Mouse (Mus musculus) cerebellum, adult 2 months (tissue): ENCODE results near the gene Rasip1.

Source experiments
- CTCF ChIP-seq: fragments of 200-500 bp; IDR thresholded peaks from 2 replicates; pipeline ENCODE4 v1.5.1; 2011; ENCODE audit warnings: low read depth, mild to moderate bottlenecking, control low read depth, low read length, moderate library complexity, borderline replicate concordance; ENCODE audit not compliant: insufficient read depth
- POLR2A ChIP-seq: fragments of 200-500 bp; IDR thresholded peaks from 2 replicates; pipeline ENCODE4 v1.6.1; 2011; ENCODE audit warnings: low read length, control low read depth, borderline replicate concordance; ENCODE audit not compliant: insufficient read depth

DNA sequence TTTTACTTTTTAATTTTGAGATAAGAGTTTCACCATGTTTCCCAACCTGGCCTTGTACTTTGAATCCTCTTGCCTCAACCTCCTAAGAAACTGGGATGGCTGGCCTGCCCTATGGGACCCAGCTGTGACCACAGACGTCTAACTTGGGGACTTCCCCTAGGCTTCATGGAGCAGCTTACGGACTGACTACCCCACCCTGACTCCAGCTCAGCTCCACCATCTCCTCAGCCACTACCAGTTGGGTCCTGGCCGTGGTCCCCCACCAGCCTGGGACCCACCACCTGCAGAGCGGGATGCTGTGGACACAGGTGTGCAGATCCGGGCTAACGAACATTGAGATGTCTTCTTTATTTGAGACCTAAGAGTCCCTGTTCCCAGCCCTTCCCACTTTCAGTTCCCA lies 10.4 kb downstream of the Rasip1 start:
- TF ChIP-seq POLR2A (no peak), CTCF (no peak)
